Mouse (Mus musculus) brain, embryonic 14.5 days (tissue): Measurements from ENCODE around the gene Abcc1.

Experiments used
- CTCF ChIP-seq: fragments of 200-500 bp; IDR thresholded peaks from 2 replicates; pipeline ENCODE4 v1.5.1; 2012; ENCODE audit warnings: inconsistent platforms, mild to moderate bottlenecking, moderate library complexity, borderline replicate concordance; ENCODE audit not compliant: insufficient read depth, insufficient read length; ENCODE audit errors: extremely low read depth
- POLR2A ChIP-seq: fragments of 200-500 bp; IDR thresholded peaks from 2 replicates; pipeline ENCODE4 v1.6.1; 2012; ENCODE audit warnings: mild to moderate bottlenecking, inconsistent platforms, borderline replicate concordance; ENCODE audit not compliant: poor library complexity, insufficient read depth, insufficient read length, severe bottlenecking; ENCODE audit errors: extremely low read depth

DNA sequence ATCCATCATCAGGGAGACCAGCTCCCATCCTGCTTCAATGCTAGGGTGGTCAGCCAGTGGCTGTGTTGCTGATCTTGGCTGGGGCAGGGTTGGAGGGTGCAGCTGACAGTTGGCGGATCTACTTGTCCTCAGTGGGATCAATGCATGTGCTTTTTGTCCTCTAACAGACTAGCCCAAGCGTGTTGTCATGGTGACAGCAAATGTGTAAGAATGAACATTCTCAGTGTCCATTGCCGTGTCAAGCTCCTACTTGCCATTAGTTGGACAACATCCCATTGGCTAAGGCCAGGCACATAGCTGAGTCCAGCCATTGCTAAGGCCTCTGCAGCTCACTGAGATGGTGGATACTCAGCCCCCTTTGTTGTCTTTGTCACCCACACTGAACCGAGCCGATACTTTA is 110.8 kb downstream of the Abcc1 start:
- TF ChIP-seq CTCF (no peak), POLR2A (no peak)
